Mouse (Mus musculus) heart, adult 2 months (tissue): Measurements from ENCODE around the gene Gm47955.

Experiments
- CTCF ChIP-seq: fragments of 200-600 bp; IDR thresholded peaks from 2 replicates; pipeline ENCODE4 v1.8.1; 2022; ENCODE audit warnings: antibody characterized with exemption, mild to moderate bottlenecking, moderate library complexity
- EP300 ChIP-seq: fragments of 200-500 bp; IDR thresholded peaks from 2 replicates; pipeline ENCODE4 v1.6.1; 2011; ENCODE audit warnings: low read depth, low read length, control low read depth; ENCODE audit not compliant: insufficient read depth
- POLR2A ChIP-seq: fragments of 200-500 bp; IDR thresholded peaks from 2 replicates; pipeline ENCODE4 v1.6.1; 2011; ENCODE audit warnings: mild to moderate bottlenecking, low read depth, low read length, control low read depth; ENCODE audit not compliant: insufficient read depth

- TF ChIP-seq EP300 (no peak), CTCF (no peak), POLR2A (no peak)
These were observed 12.0 kb downstream of the Gm47955 start for GRCm38 (mm10) chr1:82972046-82972445.
